Mouse (Mus musculus) G1E (cell line): ENCODE measurements around the gene Ppp2r5c. TPM values are rescaled to one million over a fixed set of nuclear protein-coding genes. Genes with fewer than 3 reads are reported as not detected.

Experiments
- ATAC-seq: 2 replicates; pipeline ENCODE4 v1.8.0; 2016; ENCODE audit warnings: mild to moderate bottlenecking; ENCODE audit not compliant: insufficient number of reproducible peaks, poor library complexity, low FRiP score, severe bottlenecking; ENCODE audit errors: extremely low read depth
- DNase-seq: peaks from one replicate; pipeline ENCODE4 v3.0.0; 2012; ENCODE audit warnings: low spot score
- H3K27me3 ChIP-seq: 2 replicates; pipeline ENCODE4 v1.6.1; 2012; ENCODE audit warnings: mild to moderate bottlenecking, low read length, inconsistent platforms; ENCODE audit not compliant: insufficient read depth
- H3K36me3 ChIP-seq: replicated peaks from 2 replicates; pipeline ENCODE3; 2012; ENCODE audit warnings: mild to moderate bottlenecking, inconsistent platforms
- H3K4me1 ChIP-seq: 2 replicates; pipeline ENCODE4 v1.6.1; 2012; ENCODE audit warnings: low read depth, low read length, inconsistent platforms, mixed read lengths; ENCODE audit not compliant: insufficient read depth
- H3K4me3 ChIP-seq: 2 replicates; pipeline ENCODE4 v1.5.1; 2012; ENCODE audit warnings: low read depth, mild to moderate bottlenecking, inconsistent platforms, low read length, moderate library complexity, mixed read lengths
- H3K9me3 ChIP-seq: replicated peaks from 2 replicates; pipeline ENCODE4 v1.6.1; 2012; ENCODE audit warnings: inconsistent platforms
- CTCF ChIP-seq: IDR thresholded peaks from 2 replicates; pipeline ENCODE4 v1.5.1; 2012; ENCODE audit warnings: low read depth, low read length, inconsistent platforms, mixed read lengths
- GATA1 ChIP-seq: IDR thresholded peaks from 2 replicates; pipeline ENCODE4 v1.6.1; 2012; ENCODE audit warnings: borderline replicate concordance, low read length, inconsistent platforms, mixed read lengths
- GATA2 ChIP-seq: IDR thresholded peaks from 2 replicates; pipeline ENCODE4 v1.6.1; 2012; ENCODE audit warnings: low read depth, low read length, inconsistent platforms, borderline replicate concordance
- POLR2AphosphoS5 ChIP-seq: IDR thresholded peaks from 2 replicates; pipeline ENCODE4 v1.6.1; 2012; ENCODE audit warnings: low read depth, low read length, inconsistent platforms; ENCODE audit not compliant: insufficient replicate concordance
- TAL1 ChIP-seq: conservative IDR thresholded peaks from 2 replicates; pipeline ENCODE4 v1.6.1; 2012; ENCODE audit warnings: low read depth, low read length, inconsistent platforms, mixed read lengths
- polyA plus RNA-seq: library from polyadenylated mRNA; stranded (reverse); fragments of >175 nt; gene quantifications from 2 replicates; pipeline ENCODE4 v1.2.3, GENCODE M21; 2012
- total RNA-seq, 2 experiments: library from RNA; stranded (forward) in 1 of 2; stranded (reverse) in 1 of 2; fragments of 200-1000 nt in 1 of 2; fragments of >200 nt in 1 of 2; fragmentation: Nextera tagmentation in 1 of 2; gene quantifications; 2 replicates each; pipeline ENCODE4 v1.2.3; 2014 to 2017

The Ppp2r5c gene
- total RNA-seq (2014; fragmentation: Nextera tagmentation) (174 and 192 TPM in 2 replicates), total RNA-seq (2017) (262 and 282 TPM in 2 replicates), polyA plus RNA-seq (24.6 and 30.6 TPM in 2 replicates)

GRCm38 (mm10) chr12:110446290-110447170, at the start of gene Ppp2r5c:
Ppp2r5c (plus strand) TSS chr12:110447120.
- TF ChIP-seq POLR2AphosphoS5, result no peak
- no peak for TF ChIP-seq GATA2
- no peak for TF ChIP-seq CTCF
- TF ChIP-seq TAL1, result no peak
- no peak for TF ChIP-seq GATA1
- peak; percentile 99 for DNase-seq
- Histone ChIP-seq H3K36me3 (peaks cover 17% of the 10 kb centered on the region), H3K9me3 (no peaks in the 10 kb centered on the region), H3K4me1 (peaks cover 19% of the 10 kb centered on the region), H3K27me3 (peaks cover 25% of the 10 kb centered on the region), H3K4me3 (peak within 1 kb of the TSS; percentile 82)
- ATAC-seq, result peak; percentile 87

- no peaks in the 10 kb centered on the region for H3K36me3 ChIP-seq
- H3K27me3 ChIP-seq, result no peaks in the 10 kb centered on the region
- peak; percentile 47 for ATAC-seq
- H3K9me3 ChIP-seq, result peaks cover 7% of the 10 kb centered on the region
- TF ChIP-seq GATA1 (no peak), POLR2AphosphoS5 (no peak), CTCF (peak; percentile 81)
- H3K4me3 ChIP-seq, result no peak overlapping the region
- H3K4me1 ChIP-seq, result no peaks in the 10 kb centered on the region
- DNase-seq, result peak; percentile 55
Observed at GRCm38 (mm10) chr12:110398351-110398750, 48.6 kb upstream of the Ppp2r5c start.

- Histone ChIP-seq H3K4me3 (no peak overlapping the region), H3K4me1 (no peaks in the 10 kb centered on the region), H3K36me3 (no peaks in the 10 kb centered on the region), H3K27me3 (no peaks in the 10 kb centered on the region), H3K9me3 (peaks cover 7% of the 10 kb centered on the region)
- DNase-seq, result no peak
- TF ChIP-seq CTCF (no peak), GATA2 (no peak)
- ATAC-seq, result no peak
Observed at GRCm38 (mm10) chr12:110399161-110399560, 47.8 kb upstream of the Ppp2r5c start.

GRCm38 (mm10) chr12:110400936-110401335, 46.0 kb upstream of the Ppp2r5c start:
- no peak for DNase-seq
- H3K36me3 ChIP-seq, result no peaks in the 10 kb centered on the region
- no peak overlapping the region for H3K4me3 ChIP-seq
- no peak for ATAC-seq
- no peaks in the 10 kb centered on the region; the same call in 1 of the 2 replicates for H3K27me3 ChIP-seq
- no peak for TF ChIP-seq TAL1
- no peak for TF ChIP-seq POLR2AphosphoS5
- H3K9me3 ChIP-seq, result peaks cover 7% of the 10 kb centered on the region
- no peaks in the 10 kb centered on the region for H3K4me1 ChIP-seq

GRCm38 (mm10) chr12:110401871-110402270, 45.0 kb upstream of the Ppp2r5c start:
- no peaks in the 10 kb centered on the region for H3K4me1 ChIP-seq
- DNase-seq, result no peak
- TF ChIP-seq TAL1, result no peak
- TF ChIP-seq POLR2AphosphoS5, result no peak
- TF ChIP-seq CTCF, result no peak
- no peak for TF ChIP-seq GATA1
- no peak for TF ChIP-seq GATA2
- no peaks in the 10 kb centered on the region; the same call in 1 of the 2 replicates for H3K27me3 ChIP-seq
- no peaks in the 10 kb centered on the region for H3K36me3 ChIP-seq
- no peak for ATAC-seq
- H3K4me3 ChIP-seq, result no peak overlapping the region
- H3K9me3 ChIP-seq, result peaks cover 7% of the 10 kb centered on the region

GRCm38 (mm10) chr12:110416244-110416643, 30.7 kb upstream of the Ppp2r5c start:
- Histone ChIP-seq H3K4me1 (peaks cover 32% of the 10 kb centered on the region), H3K27me3 (peaks cover 9% of the 10 kb centered on the region), H3K36me3 (no peaks in the 10 kb centered on the region), H3K9me3 (no peaks in the 10 kb centered on the region), H3K4me3 (no peak overlapping the region)
- DNase-seq (no peak), ATAC-seq (no peak)
- 0 out of 2 replicates have a peak, but pooled peaks have one; percentile 31 for TF ChIP-seq CTCF
- no peak for TF ChIP-seq GATA2
- no peak for TF ChIP-seq POLR2AphosphoS5
- TF ChIP-seq GATA1, result no peak
- no peak for TF ChIP-seq TAL1
